Comparison of ENCODE assay signal across 16 mouse cellular contexts in genomic region chr6:72518842-72519241, GRCm38 (mm10). TPM values are rescaled to one million over a fixed set of nuclear protein-coding genes. Genes with fewer than 3 reads are reported as not detected.
DNase-seq lines count a peak whose midpoint lies in the region; ATAC-seq and TF ChIP-seq lines count a peak whose summit lies in the region.
"Had no signal": no experiment of that assay in that cellular context is flagged by ENCODE, and none has a peak within 500 bp of the region (broad histone marks: within the 10 kb centered on the region; RNA-seq: fewer than 3 reads in every experiment).

No protein-coding gene starts in this region.

- peak overlapping the region; percentile 96 for H3K27ac ChIP-seq in forebrain, embryonic 13.5 days
- peak overlapping the region; percentile 92 for H3K27ac ChIP-seq in hindbrain, embryonic 15.5 days (replicated peaks)
- H3K27ac ChIP-seq in midbrain, postnatal 0 days (ENCODE audit: low read depth, low read length), result peak overlapping the region; percentile 94

- H3K4me2 ChIP-seq in forebrain, embryonic 13.5 days, result no peak overlapping the region; the same call in 1 of the 2 replicates
- H3K4me2 ChIP-seq in hindbrain, embryonic 15.5 days, result peak overlapping the region; percentile 45; the same call in 1 of the 2 replicates
- no peak overlapping the region for H3K4me2 ChIP-seq in midbrain, postnatal 0 days (ENCODE audit: low read depth, low read length, poor library complexity, severe bottlenecking)
- H3K4me2 ChIP-seq: liver, embryonic 11.5 days had no signal

- peaks cover 34% of the 10 kb centered on the region for H3K4me1 ChIP-seq in forebrain, embryonic 13.5 days
- peaks cover 37% of the 10 kb centered on the region for H3K4me1 ChIP-seq in hindbrain, embryonic 15.5 days (replicated peaks)
- peaks cover 20% of the 10 kb centered on the region for H3K4me1 ChIP-seq in midbrain, postnatal 0 days (ENCODE audit: insufficient read depth, low read length)

- no peak for TF ChIP-seq CTCF in midbrain, postnatal 0 days (IDR thresholded peaks at IDR 0.05)

- DNase-seq in frontal cortex, postnatal 14 days (ENCODE audit: low spot score in 2 of 2), result no peak
- DNase-seq in midbrain, postnatal 0 days (ENCODE audit: low spot score), result no peak
- no peak for DNase-seq in cerebellum, postnatal 14 days
- DNase-seq in urinary bladder, postnatal 10 days (ENCODE audit: low spot score), result no peak
- DNase-seq: adrenal gland, postnatal 25 days; cerebellum, adult 9-10 months; kidney, postnatal 14 days; thymus, adult 18-20 months had no signal

- H3K36me3 ChIP-seq in forebrain, embryonic 13.5 days (ENCODE audit: poor library complexity, severe bottlenecking), result no peaks in the 10 kb centered on the region
- H3K36me3 ChIP-seq in hindbrain, embryonic 15.5 days, result no peaks in the 10 kb centered on the region
- H3K36me3 ChIP-seq in midbrain, postnatal 0 days (ENCODE audit: insufficient read depth, low read length), result no peaks in the 10 kb centered on the region

- WGBS in forebrain, embryonic 13.5 days, result 67% methylated on average over 1 of the region's 1 CpGs
- WGBS in hindbrain, embryonic 15.5 days, result 92% methylated on average over 1 of the region's 1 CpGs
- 82% methylated on average over 1 of the region's 1 CpGs for WGBS in midbrain, postnatal 0 days

- 0 out of 2 replicates have a peak, but pooled peaks have one; percentile 32 for ATAC-seq in frontal cortex, adult (ENCODE audit: low TSS enrichment)
- no peak for ATAC-seq in forebrain, embryonic 13.5 days
- no peak for ATAC-seq in hindbrain, embryonic 15.5 days (ENCODE audit: low FRiP score, low read depth)
- ATAC-seq in midbrain, postnatal 0 days (ENCODE audit: low FRiP score), result no peak
- ATAC-seq in erythroid progenitor cell, adult 5-6 weeks (replicated peaks; ENCODE audit: low FRiP score, poor library complexity, severe bottlenecking), result no peak
- ATAC-seq: intestine, embryonic 16.5 days had no signal

- H3K27me3 ChIP-seq in forebrain, embryonic 13.5 days, result no peaks in the 10 kb centered on the region
- no peaks in the 10 kb centered on the region for H3K27me3 ChIP-seq in hindbrain, embryonic 15.5 days
- H3K27me3 ChIP-seq in midbrain, postnatal 0 days (ENCODE audit: insufficient read depth, low read length), result no peaks in the 10 kb centered on the region

- no peaks in the 10 kb centered on the region for H3K9me3 ChIP-seq in forebrain, embryonic 13.5 days (replicated peaks)
- H3K9me3 ChIP-seq in hindbrain, embryonic 15.5 days, result no peaks in the 10 kb centered on the region
- no peaks in the 10 kb centered on the region for H3K9me3 ChIP-seq in midbrain, postnatal 0 days (ENCODE audit: low read length)

- H3K9ac ChIP-seq in forebrain, embryonic 13.5 days, result peak overlapping the region; percentile 34; the same call in 1 of the 2 replicates
- no peak overlapping the region for H3K9ac ChIP-seq in hindbrain, embryonic 15.5 days
- H3K9ac ChIP-seq in midbrain, postnatal 0 days (replicated peaks; ENCODE audit: low read length, poor library complexity, severe bottlenecking), result no peak overlapping the region

- H3K4me3 ChIP-seq in forebrain, embryonic 13.5 days, result no peak overlapping the region
- no peak overlapping the region for H3K4me3 ChIP-seq in hindbrain, embryonic 15.5 days
- H3K4me3 ChIP-seq in midbrain, postnatal 0 days (ENCODE audit: low read depth, low read length), result no peak overlapping the region

RNA-seq across cellular contexts. Expression of gene Sh2d6, which starts 2.7 kb away (rescaled TPM):
- polyA plus RNA-seq in forebrain, embryonic 13.5 days (2015; fragmentation: Nextera tagmentation; extraction: Ambion mirVana), result 0.62 and 0.89 TPM in 2 replicates
- polyA plus RNA-seq in hindbrain, embryonic 15.5 days (2015; fragmentation: Nextera tagmentation; extraction: Ambion mirVana), result 0.26 and 0.63 TPM in 2 replicates
- 0.28 TPM in 1 of 2 replicates, not detected in the other for total RNA-seq in midbrain, postnatal 0 days (2014; rRNA removed)
- polyA plus RNA-seq in midbrain, postnatal 0 days (2015; fragmentation: Nextera tagmentation; extraction: Ambion mirVana), result 0.25 and 0.48 TPM in 2 replicates
- not detected in 2 replicates for total RNA-seq in erythroid progenitor cell, adult 5-6 weeks (2015; ENCODE audit: low replicate concordance)
- total RNA-seq in erythroid progenitor cell, adult 5-6 weeks (2017; ENCODE audit: low replicate concordance), result not detected in 2 replicates
- polyA plus RNA-seq: embryonic facial prominence, embryonic 11.5 days; heart, postnatal 0 days; liver, embryonic 11.5 days had no signal

RNA-seq across cellular contexts. Expression of gene Capg, which starts 25.3 kb away (rescaled TPM):
- polyA plus RNA-seq in forebrain, embryonic 13.5 days (2015; fragmentation: Nextera tagmentation; extraction: Ambion mirVana), result 4.7 and 4.8 TPM in 2 replicates
- polyA plus RNA-seq in hindbrain, embryonic 15.5 days (2015; fragmentation: Nextera tagmentation; extraction: Ambion mirVana), result 8.0 and 9.3 TPM in 2 replicates
- 6.7 and 12.2 TPM in 2 replicates for total RNA-seq in midbrain, postnatal 0 days (2014; rRNA removed)
- 6.3 and 8.0 TPM in 2 replicates for polyA plus RNA-seq in midbrain, postnatal 0 days (2015; fragmentation: Nextera tagmentation; extraction: Ambion mirVana)
- total RNA-seq in erythroid progenitor cell, adult 5-6 weeks (2015; ENCODE audit: low replicate concordance), result 9.0 and 15.5 TPM in 2 replicates
- 12.6 and 28.6 TPM in 2 replicates for total RNA-seq in erythroid progenitor cell, adult 5-6 weeks (2017; ENCODE audit: low replicate concordance)
